In the genomic region with DNA sequence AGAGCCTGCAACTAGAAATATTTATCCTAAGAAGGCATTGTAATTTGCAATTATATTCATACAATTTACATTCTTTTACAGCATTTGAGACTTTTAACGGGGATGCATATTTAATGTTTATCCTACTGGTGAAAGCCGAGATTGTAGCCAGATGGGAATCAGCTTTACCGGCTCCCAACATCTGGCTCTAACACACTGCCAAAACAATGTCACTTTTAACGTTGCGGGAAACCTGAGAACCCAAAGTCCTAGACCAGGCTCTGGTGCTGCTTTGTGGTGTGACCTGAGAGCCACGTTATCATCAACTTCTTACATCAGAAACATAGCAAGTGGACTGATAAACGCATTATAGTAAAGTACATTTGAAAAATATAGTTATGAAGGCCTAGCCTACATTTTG, we compare ENCODE assay signal across 16 mouse cellular contexts. TPM values are rescaled to one million over a fixed set of nuclear protein-coding genes. Genes with fewer than 3 reads are reported as not detected.
A peak's percentile ranks its signal among the peaks of the same experiment; 100 is the strongest.
DNase-seq lines count a peak whose midpoint lies in the region; ATAC-seq and TF ChIP-seq lines count a peak whose summit lies in the region.
"Had no signal": no experiment of that assay in that cellular context is flagged by ENCODE, and none has a peak within 500 bp of the region (broad histone marks: within the 10 kb centered on the region; RNA-seq: fewer than 3 reads in every experiment).

No protein-coding gene starts in this region.

- H3K4me1 ChIP-seq in embryonic facial prominence, embryonic 13.5 days = peaks cover 41% of the 10 kb centered on the region
- H3K4me1 ChIP-seq in heart, adult 2 months (ENCODE audit: control insufficient read depth, insufficient read depth, low read length) = no peaks in the 10 kb centered on the region

- no peak overlapping the region; the same call in 1 of the 2 replicates for H3K4me2 ChIP-seq in embryonic facial prominence, embryonic 13.5 days
- H3K4me2 ChIP-seq: neural tube, embryonic 15.5 days had no signal

- peaks cover 3% of the 10 kb centered on the region; the same call in 1 of the 2 replicates for H3K36me3 ChIP-seq in embryonic facial prominence, embryonic 13.5 days
- H3K36me3 ChIP-seq in heart, adult 2 months (ENCODE audit: control insufficient read depth, insufficient read depth, low read length) = no peaks in the 10 kb centered on the region

- H3K9me3 ChIP-seq in embryonic facial prominence, embryonic 13.5 days = no peaks in the 10 kb centered on the region
- H3K9me3 ChIP-seq: neural tube, embryonic 15.5 days had no signal

- H3K27me3 ChIP-seq in embryonic facial prominence, embryonic 13.5 days = no peaks in the 10 kb centered on the region
- no peaks in the 10 kb centered on the region for H3K27me3 ChIP-seq in heart, adult 2 months (ENCODE audit: control insufficient read depth, insufficient read depth, low read length)
- H3K27me3 ChIP-seq: neural tube, embryonic 15.5 days had no signal

- H3K4me3 ChIP-seq in layer of hippocampus, adult 2 months = no peak overlapping the region
- H3K4me3 ChIP-seq in embryonic facial prominence, embryonic 13.5 days = no peak overlapping the region
- H3K4me3 ChIP-seq in heart, adult 2 months = no peak overlapping the region
- H3K4me3 ChIP-seq: gastrocnemius, adult 2 months; neural tube, embryonic 15.5 days had no signal

- intact Hi-C loops in heart, postnatal 36 days (cut with DNase I) = no loop called here
- intact Hi-C loops in heart, adult 2 months (cut with DNase I) = no loop called here

- no peak for DNase-seq in layer of hippocampus, adult 2 months (ENCODE audit: low spot score in 2 of 2)
- no peak for DNase-seq in layer of hippocampus, adult 8-10 months (ENCODE audit: low spot score in 2 of 2)
- DNase-seq in embryo, embryonic 10.5 days (ENCODE audit: low spot score) = peak; percentile 75
- DNase-seq in mesoderm, embryonic 11.5 days (ENCODE audit: low read depth, low spot score) = peak; percentile 66
- no peak for DNase-seq in heart, postnatal 36 days
- no peak for DNase-seq in heart, adult 2 months
- DNase-seq: adrenal gland, postnatal 25 days; gastrocnemius, adult 2 months; kidney, postnatal 14 days; retina, postnatal 1 day; thymus, postnatal 25 days had no signal

- no peak overlapping the region for H3K27ac ChIP-seq in layer of hippocampus, adult 2 months
- peak overlapping the region; percentile 76 for H3K27ac ChIP-seq in embryonic facial prominence, embryonic 13.5 days
- no peak overlapping the region for H3K27ac ChIP-seq in heart, adult 2 months
- H3K27ac ChIP-seq: gastrocnemius, adult 2 months; neural tube, embryonic 15.5 days had no signal

- ATAC-seq in embryonic facial prominence, embryonic 13.5 days (ENCODE audit: insufficient number of reproducible peaks, insufficient read depth, low FRiP score, low TSS enrichment, low read depth) = no peak; the same call in 1 of the 2 replicates
- ATAC-seq: lung, postnatal 0 days had no signal

- TF ChIP-seq POLR2A in heart, adult 2 months (IDR thresholded peaks at IDR 0.05; ENCODE audit: insufficient read depth, low read depth, low read length) = no peak

- no peaks in the 10 kb centered on the region for H3K79me2 ChIP-seq in heart, adult 2 months (replicated peaks; ENCODE audit: control insufficient read depth, insufficient read depth, low read length)

- no peak for TF ChIP-seq EP300 in heart, adult 2 months (IDR thresholded peaks at IDR 0.05; ENCODE audit: insufficient read depth, low read depth, low read length)

- 16% methylated on average over 7 of the region's 7 CpGs for WGBS in embryonic facial prominence, embryonic 13.5 days
- WGBS in heart, adult 2 months = 53% methylated on average over 7 of the region's 7 CpGs

- TF ChIP-seq CTCF in layer of hippocampus, adult 2 months (conservative IDR thresholded peaks at IDR 0.05) = peak; percentile 28; the same call in 1 of the 2 replicates
- TF ChIP-seq CTCF in heart, adult 2 months (IDR thresholded peaks at IDR 0.05) = no peak

- no peak overlapping the region for H3K9ac ChIP-seq in embryonic facial prominence, embryonic 13.5 days
- H3K9ac ChIP-seq in heart, adult 2 months (ENCODE audit: low read depth, low read length) = no peak overlapping the region
- H3K9ac ChIP-seq: neural tube, embryonic 15.5 days had no signal

RNA-seq across cellular contexts. Expression of gene Mlh3, which starts 5.5 kb away (rescaled TPM):
- total RNA-seq in layer of hippocampus, adult 2 months (2021) = 10 to 100 TPM; 19.3 to 19.9 TPM
- 10 to 100 TPM; 17.8 to 23.1 (median 20.5) TPM for total RNA-seq in layer of hippocampus, adult 8-10 months (2022)
- polyA plus RNA-seq in embryonic facial prominence, embryonic 13.5 days (2015; fragmentation: Nextera tagmentation; extraction: Ambion mirVana) = 9.2 and 9.8 TPM in 2 replicates
- total RNA-seq in heart, postnatal 36 days (2021) = 1 to 10 TPM; 7.5 to 8.7 TPM
- 1 to 10 TPM; 8.2 to 8.7 TPM for total RNA-seq in heart, adult 2 months (2021)
- 4.5 and 8.8 TPM in 2 replicates for polyA plus RNA-seq in heart, adult 2 months (2012; rRNA removed)

RNA-seq across cellular contexts. Expression of gene Acyp1, which starts 23.3 kb away (rescaled TPM):
- total RNA-seq in layer of hippocampus, adult 2 months (2021) = 10 to 100 TPM; 26.9 to 31.7 TPM
- total RNA-seq in layer of hippocampus, adult 8-10 months (2022) = 10 to 100 TPM; 22.7 to 37.1 (median 30.9) TPM
- 43.2 and 45.4 TPM in 2 replicates for polyA plus RNA-seq in embryonic facial prominence, embryonic 13.5 days (2015; fragmentation: Nextera tagmentation; extraction: Ambion mirVana)
- total RNA-seq in heart, postnatal 36 days (2021) = 10 to 100 TPM; 15.9 to 22.1 TPM
- total RNA-seq in heart, adult 2 months (2021) = 10 to 100 TPM; 19.3 to 20.0 TPM
- polyA plus RNA-seq in heart, adult 2 months (2012; rRNA removed) = 9.7 and 11.0 TPM in 2 replicates

RNA-seq across cellular contexts. Expression of gene Zc2hc1c, which starts 23.5 kb away (rescaled TPM):
- total RNA-seq in layer of hippocampus, adult 2 months (2021) = 1 to 10 TPM; 1.2 to 1.3 TPM
- 1 to 10 TPM; 1.6 to 2.2 (median 1.9) TPM for total RNA-seq in layer of hippocampus, adult 8-10 months (2022)
- polyA plus RNA-seq in embryonic facial prominence, embryonic 13.5 days (2015; fragmentation: Nextera tagmentation; extraction: Ambion mirVana) = 0.70 and 0.87 TPM in 2 replicates
- 1 to 10 TPM; 2.3 to 2.9 TPM for total RNA-seq in heart, postnatal 36 days (2021)
- total RNA-seq in heart, adult 2 months (2021) = 1 to 10 TPM; 2.2 to 2.6 TPM
- polyA plus RNA-seq in heart, adult 2 months (2012; rRNA removed) = 1.0 and 1.1 TPM in 2 replicates
- total RNA-seq: megakaryocyte-erythroid progenitor cell, adult 5-6 weeks; monocyte, adult 5-6 weeks had no signal

RNA-seq across cellular contexts. Expression of gene Eif2b2, which starts 45.7 kb away (rescaled TPM):
- 10 to 100 TPM; 63.5 to 65.3 TPM for total RNA-seq in layer of hippocampus, adult 2 months (2021)
- total RNA-seq in layer of hippocampus, adult 8-10 months (2022) = 10 to 100 TPM; 52.0 to 70.8 (median 60.7) TPM
- 73.2 and 81.1 TPM in 2 replicates for polyA plus RNA-seq in embryonic facial prominence, embryonic 13.5 days (2015; fragmentation: Nextera tagmentation; extraction: Ambion mirVana)
- 10 to 100 TPM; 42.7 to 47.7 TPM for total RNA-seq in heart, postnatal 36 days (2021)
- 10 to 100 TPM; 40.3 to 45.8 TPM for total RNA-seq in heart, adult 2 months (2021)
- polyA plus RNA-seq in heart, adult 2 months (2012; rRNA removed) = 60.2 and 63.1 TPM in 2 replicates

Comparison
In these comparisons a context has a peak if more than half of its experiments do, and no peak if none do; other contexts are left out.
1. DNase-seq: peak in embryo, embryonic 10.5 days (single experiment) and mesoderm, embryonic 11.5 days (single experiment); none in layer of hippocampus, adult 2 months (0 of 2), layer of hippocampus, adult 8-10 months (0 of 2), heart, postnatal 36 days (0 of 2) and heart, adult 2 months (0 of 2).